Mouse (Mus musculus) spleen, adult 18-20 months (tissue): ENCODE data around the gene Dbh.

Source experiments
- DNase-seq, 2 experiments: peaks; one replicate each; pipeline ENCODE4 v3.0.0; 2022; ENCODE audit warnings: mixed read lengths in 2 of 2

Gene Dbh

DNA sequence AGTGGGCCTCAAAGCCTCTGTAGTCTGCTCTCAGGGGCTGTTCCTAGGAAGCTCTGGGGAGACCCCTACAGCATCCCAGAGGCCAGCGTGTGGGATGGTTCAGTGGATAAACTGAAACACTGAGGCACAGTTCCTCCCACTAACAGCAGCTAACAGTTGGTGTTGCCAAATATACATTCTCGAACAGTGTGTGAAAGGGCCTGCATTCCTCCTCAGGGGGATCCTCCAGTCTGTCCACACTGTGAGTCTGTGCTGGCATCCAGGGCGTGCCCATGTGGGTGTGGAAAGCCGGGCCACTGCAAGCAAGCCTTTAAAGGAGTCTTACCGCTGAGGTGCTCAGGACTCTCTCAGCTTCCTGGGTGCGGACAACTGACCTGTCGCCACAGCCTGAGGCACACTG is 61.5 kb downstream of the Dbh start:
- DNase-seq = no peak

GRCm38 (mm10) chr2:27228809-27229480 is 63.9 kb downstream of the Dbh start:
- DNase-seq = no peak

GRCm38 (mm10) chr2:27229481-27230105 is 64.6 kb downstream of the Dbh start:
- no peak for DNase-seq

DNA sequence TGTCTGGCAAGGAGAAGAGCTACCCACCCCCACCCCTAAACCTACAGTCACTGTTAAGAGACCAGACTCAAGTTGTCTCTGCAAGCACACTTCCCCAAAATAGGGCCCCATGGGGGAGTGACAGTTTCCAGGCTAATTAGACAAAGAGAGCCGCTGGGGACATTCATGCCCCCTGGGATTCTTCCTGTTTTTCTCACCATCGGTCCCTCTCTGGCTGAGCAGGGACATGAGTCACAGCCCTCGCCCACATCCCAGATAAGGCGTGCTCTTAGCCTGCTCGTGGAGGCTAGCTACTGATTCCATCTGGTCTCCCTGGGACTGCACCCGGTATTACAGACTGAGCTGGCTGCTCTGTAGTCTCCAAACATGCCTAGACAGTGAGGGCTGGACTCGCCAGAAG is 67.3 kb downstream of the Dbh start:
- DNase-seq = peak; percentile 44 to 45
